Mouse (Mus musculus) thymus, adult 2 months (tissue): Measurements from ENCODE around the gene Shank2.

Experiments used
- CTCF ChIP-seq: fragments of 200-500 bp; IDR thresholded peaks from 2 replicates; pipeline ENCODE4 v1.5.1; 2012; ENCODE audit warnings: mild to moderate bottlenecking, control low read depth, low read length, moderate library complexity, borderline replicate concordance; ENCODE audit not compliant: control insufficient read depth, poor library complexity, insufficient read depth; ENCODE audit errors: extremely low read depth
- POLR2A ChIP-seq: fragments of 200-500 bp; IDR thresholded peaks from 2 replicates; pipeline ENCODE4 v1.6.1; 2012; ENCODE audit warnings: mild to moderate bottlenecking, low read length, control low read depth, moderate library complexity; ENCODE audit not compliant: control insufficient read depth, poor library complexity, insufficient read depth; ENCODE audit errors: extremely low read depth

DNA sequence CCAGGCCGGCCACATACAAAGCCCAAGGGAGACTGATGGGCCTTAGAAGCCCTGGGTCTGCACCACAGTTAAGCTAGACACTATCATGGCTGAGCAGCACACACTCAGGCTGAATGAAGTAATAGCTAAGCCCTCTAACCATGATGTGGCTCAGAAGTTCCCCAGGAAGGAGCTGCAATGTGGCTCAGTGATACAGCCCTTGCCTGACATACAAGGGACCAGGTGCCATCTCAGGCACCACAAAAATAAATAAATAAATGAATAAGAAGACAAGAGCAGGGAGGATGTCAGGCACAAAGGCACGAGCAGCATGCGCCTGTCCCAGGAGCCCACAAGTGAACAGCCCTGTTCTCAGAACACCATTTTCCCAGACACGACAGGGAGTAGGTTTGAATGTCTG lies 440.2 kb downstream of the Shank2 start:
- TF ChIP-seq CTCF (no peak), POLR2A (0 out of 2 replicates have a peak, but pooled peaks have one; percentile 10)
